28 mouse cellular contexts compared by ENCODE assay signal in the genomic region with DNA sequence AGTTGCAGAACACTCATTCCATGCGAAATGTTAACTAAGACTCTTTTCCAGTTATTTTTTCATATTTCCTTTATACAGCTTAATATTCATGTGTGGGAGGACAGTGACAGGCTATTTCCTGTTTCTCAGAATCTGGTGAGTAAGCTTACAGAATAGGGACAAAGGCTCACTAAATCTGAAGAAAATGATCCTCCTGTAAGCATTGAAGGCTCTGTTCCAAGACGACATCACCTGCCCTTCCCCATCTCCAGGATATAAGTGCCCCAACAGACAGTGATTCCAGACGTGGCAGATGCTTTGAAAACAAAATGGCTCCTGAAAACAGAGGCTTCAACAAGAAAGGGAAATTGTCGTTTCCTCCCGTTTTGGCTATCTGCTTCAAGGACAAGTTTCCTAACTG.
"Had no signal": no experiment of that assay in that cellular context is flagged by ENCODE, and none has a peak within 500 bp of the region (broad histone marks: within the 10 kb centered on the region; RNA-seq: fewer than 3 reads in every experiment).

No protein-coding gene starts in this region.

- H3K9ac ChIP-seq: heart, embryonic 12.5 days; hindbrain, embryonic 12.5 days; hindbrain, embryonic 14.5 days; intestine, embryonic 15.5 days; kidney, embryonic 15.5 days; limb, embryonic 12.5 days; liver, embryonic 13.5 days; liver, embryonic 15.5 days had no signal

- H3K4me1 ChIP-seq: heart, embryonic 10.5 days; heart, embryonic 12.5 days; hindbrain, embryonic 10.5 days; hindbrain, embryonic 12.5 days; intestine, embryonic 15.5 days; kidney, embryonic 15.5 days; limb, embryonic 10.5 days; limb, embryonic 12.5 days; liver, embryonic 13.5 days; liver, embryonic 15.5 days had no signal

- DNase-seq: gastrocnemius, postnatal 14 days; gastrocnemius, postnatal 36 days; heart, adult 11 months; heart, adult 2 months; heart, postnatal 10 days; heart, postnatal 4 days; kidney, adult 2 months; kidney, adult 9 months; kidney, postnatal 10 days; kidney, postnatal 25 days; kidney, postnatal 4 days; liver; liver, embryonic 13.5 days had no signal

- H3K9me3 ChIP-seq: heart, embryonic 10.5 days; heart, embryonic 12.5 days; hindbrain, embryonic 10.5 days; hindbrain, embryonic 12.5 days; intestine, embryonic 15.5 days; kidney, embryonic 15.5 days; limb, embryonic 10.5 days; limb, embryonic 12.5 days; liver, embryonic 13.5 days; liver, embryonic 15.5 days had no signal

- H3K36me3 ChIP-seq: heart, embryonic 10.5 days; heart, embryonic 12.5 days; hindbrain, embryonic 10.5 days; hindbrain, embryonic 12.5 days; intestine, embryonic 15.5 days; kidney, embryonic 15.5 days; limb, embryonic 10.5 days; limb, embryonic 12.5 days; liver, embryonic 13.5 days; liver, embryonic 15.5 days had no signal

- H3K4me3 ChIP-seq: heart, adult 2 months; heart, embryonic 10.5 days; heart, embryonic 12.5 days; hindbrain, embryonic 10.5 days; hindbrain, embryonic 12.5 days; intestine, embryonic 15.5 days; kidney, embryonic 15.5 days; left cerebral cortex, adult 2 months; limb, embryonic 10.5 days; limb, embryonic 12.5 days; liver, embryonic 13.5 days; liver, embryonic 15.5 days had no signal

- ATAC-seq: hindbrain, embryonic 16.5 days; inflammation-experienced regulatory T-cells, adult 6 months; intestine, embryonic 15.5 days; intestine, postnatal 0 days had no signal

- H3K4me2 ChIP-seq: heart, embryonic 12.5 days; hindbrain, embryonic 12.5 days; hindbrain, embryonic 14.5 days; intestine, embryonic 15.5 days; kidney, embryonic 15.5 days; limb, embryonic 12.5 days; liver, embryonic 11.5 days; liver, embryonic 13.5 days; liver, embryonic 15.5 days had no signal

- H3K27me3 ChIP-seq: heart, embryonic 12.5 days; hindbrain, embryonic 12.5 days; intestine, embryonic 15.5 days; kidney, embryonic 15.5 days; limb, embryonic 12.5 days; liver, embryonic 13.5 days; liver, embryonic 15.5 days had no signal

- H3K27ac ChIP-seq: heart, adult 2 months; heart, embryonic 10.5 days; hindbrain, embryonic 10.5 days; hindbrain, embryonic 12.5 days; hindbrain, embryonic 14.5 days; intestine, embryonic 15.5 days; kidney, embryonic 15.5 days; left cerebral cortex, adult 2 months; limb, embryonic 10.5 days; limb, embryonic 12.5 days; liver, embryonic 13.5 days; liver, embryonic 15.5 days had no signal
